Comparison of ENCODE assay signal across 10 mouse cellular contexts in the genomic region with DNA sequence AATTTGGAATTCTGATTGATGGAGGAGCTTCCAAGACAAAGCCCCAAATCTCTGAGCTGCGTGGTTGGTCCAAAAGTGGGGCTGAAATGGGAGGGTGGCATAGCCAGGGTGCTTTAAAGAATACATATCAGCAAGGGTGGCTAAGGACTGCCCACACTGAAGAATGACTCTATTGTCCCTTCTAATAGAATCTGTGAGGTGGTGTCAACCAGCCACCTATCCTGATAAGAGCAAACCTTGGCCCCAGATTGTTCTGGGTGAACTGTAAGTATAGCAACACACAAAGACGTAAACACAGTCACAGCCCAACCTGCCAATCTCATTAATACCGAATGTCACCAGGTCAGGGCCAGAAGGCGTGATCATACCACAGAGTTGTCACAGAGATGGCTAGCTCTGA.
A peak's percentile ranks its signal among the peaks of the same experiment; 100 is the strongest.
DNase-seq lines count a peak whose midpoint lies in the region; ATAC-seq and TF ChIP-seq lines count a peak whose summit lies in the region.
"Had no signal": no experiment of that assay in that cellular context is flagged by ENCODE, and none has a peak within 500 bp of the region (broad histone marks: within the 10 kb centered on the region; RNA-seq: fewer than 3 reads in every experiment).

No protein-coding gene starts in this region.

- H3K79me2 ChIP-seq in macrophage (ENCODE audit: inconsistent target) = peaks cover 93% of the 10 kb centered on the region; the same call in 1 of the 2 replicates

- peak overlapping the region; percentile 86 for H3K27ac ChIP-seq in kidney, adult 2 months (ENCODE audit: insufficient read depth, low read depth, low read length)
- peak overlapping the region; percentile 4; the same call in 1 of the 2 replicates for H3K27ac ChIP-seq in brown adipose tissue, adult 24 weeks (replicated peaks; ENCODE audit: low read depth, low read length)
- peak overlapping the region; percentile 66 for H3K27ac ChIP-seq in embryonic facial prominence, embryonic 15.5 days (replicated peaks)
- H3K27ac ChIP-seq in macrophage = peak overlapping the region; percentile 25; the same call in 1 of the 2 replicates
- H3K27ac ChIP-seq: embryonic facial prominence, embryonic 13.5 days had no signal

- H3K9ac ChIP-seq in embryonic facial prominence, embryonic 15.5 days = no peak overlapping the region
- H3K9ac ChIP-seq: embryonic facial prominence, embryonic 13.5 days had no signal

- TF ChIP-seq CTCF in kidney, adult 2 months (conservative IDR thresholded peaks at IDR 0.05; ENCODE audit: insufficient read depth, insufficient read length, low read depth, low read length) = no peak

- peaks cover 26% of the 10 kb centered on the region for H3K4me1 ChIP-seq in kidney, adult 2 months (ENCODE audit: control insufficient read depth, insufficient read depth, low read length)
- peaks cover 12% of the 10 kb centered on the region; the same call in 1 of the 2 replicates for H3K4me1 ChIP-seq in brown adipose tissue, adult 24 weeks (ENCODE audit: control insufficient read depth, insufficient read depth, insufficient read length, low read length)
- peaks cover 49% of the 10 kb centered on the region for H3K4me1 ChIP-seq in embryonic facial prominence, embryonic 15.5 days

- WGBS in kidney, adult 2 months = 72% methylated on average over 4 of the region's 4 CpGs
- 76% methylated on average over 4 of the region's 4 CpGs for WGBS in embryonic facial prominence, embryonic 15.5 days
- whole genome bisulfite sequencing in macrophage (ENCODE audit: missing documents) = 98% methylated on average over 4 of the region's 4 CpGs

- TF ChIP-seq POLR2A in kidney, adult 2 months (IDR thresholded peaks at IDR 0.05; ENCODE audit: low read depth, low read length) = no peak

- no peaks in the 10 kb centered on the region for H3K27me3 ChIP-seq in kidney, adult 2 months (replicated peaks; ENCODE audit: control insufficient read depth, insufficient read depth, low read length)
- H3K27me3 ChIP-seq in embryonic facial prominence, embryonic 15.5 days = no peaks in the 10 kb centered on the region
- H3K27me3 ChIP-seq: embryonic facial prominence, embryonic 13.5 days had no signal

- peak; percentile 21 for DNase-seq in kidney, adult 2 months
- DNase-seq in kidney, postnatal 14 days = no peak
- DNase-seq in retina, embryonic 14.5 days (ENCODE audit: low spot score) = no peak
- no peak for DNase-seq in layer of hippocampus, adult 8-10 months (ENCODE audit: low spot score in 2 of 2)
- DNase-seq: adrenal gland, postnatal 36 days; cerebellum, adult 2 months had no signal

- H3K9me3 ChIP-seq in embryonic facial prominence, embryonic 15.5 days (replicated peaks) = no peaks in the 10 kb centered on the region
- H3K9me3 ChIP-seq: embryonic facial prominence, embryonic 13.5 days had no signal

- ATAC-seq in embryonic facial prominence, embryonic 15.5 days (ENCODE audit: insufficient number of reproducible peaks, low FRiP score, low TSS enrichment, low read depth) = no peak

- H3K4me2 ChIP-seq in embryonic facial prominence, embryonic 15.5 days (replicated peaks) = no peak overlapping the region
- H3K4me2 ChIP-seq: embryonic facial prominence, embryonic 13.5 days had no signal

- no peak overlapping the region for H3K4me3 ChIP-seq in kidney, adult 2 months (ENCODE audit: insufficient read depth, low read depth, low read length)
- H3K4me3 ChIP-seq in brown adipose tissue, adult 24 weeks (ENCODE audit: insufficient read depth, low read depth, low read length) = no peak overlapping the region
- H3K4me3 ChIP-seq in embryonic facial prominence, embryonic 15.5 days (replicated peaks) = no peak overlapping the region
- no peak overlapping the region for H3K4me3 ChIP-seq in macrophage (ENCODE audit: inconsistent target)
- H3K4me3 ChIP-seq: embryonic facial prominence, embryonic 13.5 days had no signal

- no peaks in the 10 kb centered on the region for H3K36me3 ChIP-seq in kidney, adult 2 months (ENCODE audit: control insufficient read depth, insufficient read depth, low read length)
- 0 out of 2 replicates have a peak, but pooled peaks cover 4% of the 10 kb centered on the region for H3K36me3 ChIP-seq in embryonic facial prominence, embryonic 15.5 days
- no peaks in the 10 kb centered on the region for H3K36me3 ChIP-seq in macrophage (ENCODE audit: inconsistent target)

Comparison
In these comparisons a context has a peak if more than half of its experiments do, and no peak if none do; other contexts are left out.
1. H3K27ac ChIP-seq: peak in every context shown above with its lines; median percentile 86 in kidney, adult 2 months; 66 in embryonic facial prominence, embryonic 15.5 days; 25 in macrophage; 4 in brown adipose tissue, adult 24 weeks.